Mouse (Mus musculus) cerebellum, adult 2 months (tissue): ENCODE data around the gene Pgs1. TPM values are rescaled to one million over a fixed set of nuclear protein-coding genes. Genes with fewer than 3 reads are reported as not detected.

Experiments
- DNase-seq, 2 experiments: peaks; one replicate each; pipeline ENCODE4 v3.0.0; 2021
- H3K27ac ChIP-seq: fragments of 200-500 bp; 2 replicates; pipeline ENCODE4 v1.5.1; 2012; ENCODE audit warnings: low read length, control low read depth, inconsistent platforms; ENCODE audit not compliant: insufficient read depth
- H3K27me3 ChIP-seq: fragments of 200-500 bp; 2 replicates; pipeline ENCODE4 v1.6.1; 2012; ENCODE audit warnings: inconsistent platforms, mild to moderate bottlenecking, low read length, moderate library complexity; ENCODE audit not compliant: control insufficient read depth, insufficient read depth
- H3K4me1 ChIP-seq: fragments of 200-500 bp; 2 replicates; pipeline ENCODE4 v1.6.1; 2011; ENCODE audit warnings: low read length; ENCODE audit not compliant: control insufficient read depth, insufficient read depth
- H3K4me3 ChIP-seq: fragments of 200-500 bp; replicated peaks from 2 replicates; pipeline ENCODE3; 2011; ENCODE audit warnings: mild to moderate bottlenecking, low read depth, low read length, control low read depth; ENCODE audit not compliant: insufficient read depth
- CTCF ChIP-seq: fragments of 200-500 bp; IDR thresholded peaks from 2 replicates; pipeline ENCODE4 v1.5.1; 2011; ENCODE audit warnings: low read depth, mild to moderate bottlenecking, control low read depth, low read length, moderate library complexity, borderline replicate concordance; ENCODE audit not compliant: insufficient read depth
- POLR2A ChIP-seq: fragments of 200-500 bp; IDR thresholded peaks from 2 replicates; pipeline ENCODE4 v1.6.1; 2011; ENCODE audit warnings: low read length, control low read depth, borderline replicate concordance; ENCODE audit not compliant: insufficient read depth
- WGBS: fragments of 180-500 bp; shearing (Covaris S2); methylation state at CpG from one replicate; pipeline ENCODE4 v1.1.7; 2018; 5-methylcytosine and 5-hydroxymethylcytosine counted together
- polyA plus RNA-seq: library from polyadenylated mRNA; depleted of rRNA; stranded (reverse); fragments of >200 nt; gene quantifications from 2 replicates; pipeline ENCODE4 v1.2.3, GENCODE M21; 2012

Pgs1 gene
- polyA plus RNA-seq, 1 experiment: 76.5 TPM

DNA sequence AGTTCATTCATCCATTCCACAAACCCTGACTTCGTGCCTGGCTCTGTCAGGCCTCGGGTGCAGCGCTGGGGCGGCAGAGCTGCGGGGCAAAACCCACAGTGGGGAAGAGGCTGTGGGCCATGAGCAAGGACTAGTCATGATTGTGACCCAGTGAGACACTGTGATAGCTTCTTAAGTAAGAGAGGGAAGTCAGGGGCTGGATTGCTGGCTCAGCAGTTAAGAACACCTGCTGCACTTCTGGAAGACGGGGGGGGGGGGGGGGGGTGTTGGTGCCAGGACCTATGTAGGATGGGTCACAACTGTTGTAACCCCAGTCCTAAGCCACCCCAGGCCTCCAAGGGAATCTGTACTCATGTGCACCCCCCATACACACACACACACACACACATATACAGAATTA lies 15.0 kb upstream of the Pgs1 start:
- no peaks in the 10 kb centered on the region for H3K27me3 ChIP-seq
- peaks cover 20% of the 10 kb centered on the region for H3K4me1 ChIP-seq
- no peak for DNase-seq
- H3K27ac ChIP-seq: no peak overlapping the region
- no peak for TF ChIP-seq CTCF
- TF ChIP-seq POLR2A: no peak
- 81% methylated on average over 6 of the region's 6 CpGs for WGBS
- no peak overlapping the region for H3K4me3 ChIP-seq

DNA sequence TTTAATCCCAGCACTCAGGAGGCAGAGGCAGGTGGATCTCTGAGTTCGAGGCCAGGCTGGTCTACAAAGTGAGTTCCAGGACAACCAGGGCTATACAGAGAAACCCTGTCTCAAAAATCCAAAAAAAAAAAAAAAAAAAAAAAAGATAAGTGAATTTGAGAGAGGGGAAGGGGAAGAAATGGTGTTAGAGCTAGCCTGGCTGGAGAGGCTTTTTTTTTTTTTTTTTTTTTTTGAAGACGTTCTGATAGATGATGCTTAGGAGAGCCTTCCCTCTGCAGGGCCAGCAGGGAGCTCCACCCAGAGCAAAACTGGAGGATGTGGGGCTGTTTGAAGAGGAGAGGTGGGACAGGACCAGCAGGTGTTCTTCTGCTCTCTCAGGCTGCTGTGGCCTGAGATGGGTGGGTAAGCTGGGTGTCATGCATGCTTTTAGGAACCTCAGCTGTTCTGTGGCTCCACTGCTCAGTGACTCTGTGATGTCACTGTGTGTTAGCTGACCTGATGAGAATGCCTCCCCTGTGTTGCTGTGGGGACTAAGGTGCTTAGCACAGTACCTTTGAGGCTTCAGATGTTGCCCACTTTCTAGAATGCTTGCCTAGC lies 14.3 kb upstream of the Pgs1 start:
- DNase-seq: no peak
- H3K27ac ChIP-seq: no peak overlapping the region
- TF ChIP-seq CTCF (no peak), POLR2A (no peak)
- H3K4me1 ChIP-seq: peaks cover 19% of the 10 kb centered on the region
- no peak overlapping the region for H3K4me3 ChIP-seq
- WGBS: 80% methylated on average over 2 of the region's 2 CpGs
- H3K27me3 ChIP-seq: no peaks in the 10 kb centered on the region

DNA sequence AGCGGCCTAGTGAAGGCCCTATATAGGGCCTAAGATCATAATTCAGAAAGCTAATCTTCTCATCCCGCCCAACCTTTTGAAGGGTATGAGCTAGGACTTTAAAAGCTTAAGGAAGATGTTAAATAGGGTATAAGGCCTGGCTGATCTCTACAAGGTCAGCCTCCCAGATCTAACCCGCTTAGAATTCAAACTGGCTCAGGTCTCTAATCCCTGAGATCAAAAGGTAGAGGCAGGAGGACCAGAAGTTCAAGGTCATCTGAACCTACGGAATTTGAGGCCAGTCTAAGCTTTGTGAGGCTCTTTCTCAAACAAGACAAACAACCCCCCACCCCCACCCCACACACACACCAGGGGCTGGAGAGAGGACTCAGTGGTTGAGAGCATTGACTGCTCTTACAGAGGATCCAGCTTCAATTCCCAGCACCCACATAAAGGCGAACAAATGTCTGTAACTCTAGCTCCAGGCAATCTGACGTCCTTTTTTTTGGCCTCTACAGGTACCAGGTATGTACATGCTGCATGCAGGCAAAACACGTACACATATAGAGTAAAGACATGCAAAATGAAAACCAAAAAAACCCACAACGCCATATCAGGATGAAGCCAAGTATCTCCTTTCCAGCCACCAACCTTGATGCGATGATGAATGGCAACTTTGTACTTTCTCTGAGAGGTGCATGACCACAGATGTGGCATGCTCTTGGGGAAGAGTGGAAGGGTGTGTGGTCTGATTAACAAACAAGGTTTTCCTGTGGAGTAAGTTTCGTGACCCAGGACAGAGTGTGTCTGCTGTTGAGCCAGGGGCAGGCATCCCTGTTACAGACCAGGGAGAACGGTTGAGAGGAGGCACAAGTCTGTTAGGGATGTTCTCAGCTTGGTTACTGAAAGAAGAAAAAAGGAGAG lies 13.2 kb upstream of the Pgs1 start:
- Histone ChIP-seq H3K27ac (no peak overlapping the region), H3K4me3 (no peak overlapping the region), H3K4me1 (peaks cover 9% of the 10 kb centered on the region), H3K27me3 (no peaks in the 10 kb centered on the region)
- WGBS: 91% methylated on average over 11 of the region's 11 CpGs
- no peak for TF ChIP-seq CTCF
- TF ChIP-seq POLR2A: no peak
- no peak for DNase-seq

DNA sequence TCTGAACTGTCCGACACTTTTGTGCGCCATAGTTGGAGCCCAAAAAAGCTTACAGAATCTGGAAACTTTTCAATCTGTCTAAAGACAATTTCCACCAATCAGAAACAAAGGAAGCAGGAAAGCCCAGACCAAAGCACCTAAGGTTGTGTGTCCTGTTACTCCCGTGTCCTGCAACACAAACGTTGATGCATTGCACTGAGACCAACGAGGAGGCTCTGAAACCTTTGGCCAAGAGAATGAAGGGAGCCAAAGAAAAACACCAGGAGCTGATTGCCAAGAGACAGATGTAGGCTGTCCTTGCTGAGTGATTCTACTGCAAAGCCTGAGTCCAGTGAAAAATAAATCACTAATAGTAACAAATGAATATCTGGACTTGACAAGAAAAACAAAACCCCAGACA lies 12.5 kb upstream of the Pgs1 start:
- Histone ChIP-seq H3K27me3 (no peaks in the 10 kb centered on the region), H3K4me1 (peaks cover 9% of the 10 kb centered on the region), H3K4me3 (no peak overlapping the region), H3K27ac (no peak overlapping the region)
- no peak for TF ChIP-seq POLR2A
- TF ChIP-seq CTCF: no peak
- WGBS: 47% methylated on average over 5 of the region's 5 CpGs
- no peak for DNase-seq

DNA sequence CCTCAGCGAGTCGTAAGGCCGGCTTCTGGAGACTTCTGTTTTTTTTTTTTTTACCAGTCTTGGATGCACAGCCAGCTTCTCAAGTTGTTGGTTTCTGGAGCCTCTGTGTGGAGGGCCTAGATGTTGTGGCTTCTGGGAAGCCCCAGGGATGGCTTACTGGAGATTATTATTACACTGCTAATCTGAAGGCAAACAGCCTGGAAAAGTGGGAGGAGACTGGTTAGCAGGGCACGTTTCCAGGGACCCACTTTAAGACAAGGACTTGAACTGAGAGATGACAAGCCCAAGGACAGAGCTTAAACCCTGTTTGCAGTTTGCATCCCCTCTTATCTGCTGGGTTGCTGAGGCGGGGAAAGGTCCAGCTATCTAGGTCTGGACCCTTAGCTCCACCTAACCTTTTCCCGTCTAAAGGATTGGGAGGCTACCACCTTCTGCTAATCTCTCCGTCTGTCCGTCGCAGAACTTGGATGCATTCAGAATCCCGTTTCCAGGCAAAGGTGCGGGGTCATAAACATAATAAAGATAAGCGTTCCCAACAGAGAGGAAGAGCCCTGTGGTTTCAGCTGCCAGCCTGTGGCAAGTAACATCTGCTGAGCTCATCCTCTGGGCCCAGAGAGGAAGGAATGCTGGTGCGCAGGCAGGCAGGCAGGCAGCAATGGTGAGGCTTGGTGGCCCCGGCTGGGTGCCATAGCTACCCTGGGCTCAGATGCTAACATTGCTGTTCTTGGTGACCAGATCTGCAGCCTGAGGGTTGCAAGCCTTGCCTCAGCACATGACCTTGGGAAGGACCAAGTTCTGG lies 11.6 kb upstream of the Pgs1 start:
- peaks cover 9% of the 10 kb centered on the region for H3K4me1 ChIP-seq
- TF ChIP-seq CTCF: no peak
- TF ChIP-seq POLR2A: no peak
- no peak for DNase-seq
- H3K27me3 ChIP-seq: no peaks in the 10 kb centered on the region
- no peak overlapping the region for H3K4me3 ChIP-seq
- H3K27ac ChIP-seq: no peak overlapping the region
- WGBS: 55% methylated on average over 14 of the region's 14 CpGs

DNA sequence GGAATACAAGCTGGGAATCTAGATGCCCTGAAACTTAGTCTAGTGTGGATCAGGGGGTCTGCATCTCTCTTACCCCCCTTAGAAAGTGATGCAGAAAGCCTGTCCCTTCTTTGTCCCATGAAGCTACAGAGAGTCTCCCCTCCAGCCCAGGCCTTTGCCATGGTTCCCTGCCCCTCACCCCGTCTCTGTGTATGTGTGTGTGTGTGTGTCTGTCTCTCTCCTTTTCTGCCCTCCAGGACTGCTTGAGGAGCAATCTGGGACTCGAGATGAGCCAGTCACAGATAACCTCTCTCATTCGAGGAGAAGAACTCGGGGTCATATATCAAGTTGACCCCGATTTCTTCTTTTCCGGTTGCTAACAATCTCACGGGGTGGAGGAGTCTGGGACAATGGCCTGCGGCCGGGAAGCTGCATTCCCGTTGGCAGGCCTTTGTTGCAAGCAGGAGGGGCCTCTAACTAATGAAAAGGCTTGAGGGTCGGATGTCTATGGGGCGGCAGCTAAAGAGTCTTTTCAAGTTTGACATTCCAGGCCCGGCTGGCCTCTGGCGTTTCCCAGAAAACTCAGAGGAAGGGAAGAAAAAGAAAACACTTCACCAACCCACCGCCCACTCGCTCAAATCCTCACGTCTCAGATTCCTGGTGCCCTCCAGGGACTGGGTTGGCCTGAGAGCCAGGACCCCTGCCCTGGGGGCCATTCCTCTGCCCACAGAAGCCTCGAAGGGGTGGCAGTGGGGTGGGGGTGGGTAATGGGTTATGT lies 10.7 kb upstream of the Pgs1 start:
- TF ChIP-seq CTCF: no peak
- TF ChIP-seq POLR2A: no peak
- WGBS: 53% methylated on average over 18 of the region's 18 CpGs
- Histone ChIP-seq H3K4me1 (peaks cover 9% of the 10 kb centered on the region), H3K27me3 (no peaks in the 10 kb centered on the region), H3K27ac (no peak overlapping the region), H3K4me3 (no peak overlapping the region)
- DNase-seq: no peak

DNA sequence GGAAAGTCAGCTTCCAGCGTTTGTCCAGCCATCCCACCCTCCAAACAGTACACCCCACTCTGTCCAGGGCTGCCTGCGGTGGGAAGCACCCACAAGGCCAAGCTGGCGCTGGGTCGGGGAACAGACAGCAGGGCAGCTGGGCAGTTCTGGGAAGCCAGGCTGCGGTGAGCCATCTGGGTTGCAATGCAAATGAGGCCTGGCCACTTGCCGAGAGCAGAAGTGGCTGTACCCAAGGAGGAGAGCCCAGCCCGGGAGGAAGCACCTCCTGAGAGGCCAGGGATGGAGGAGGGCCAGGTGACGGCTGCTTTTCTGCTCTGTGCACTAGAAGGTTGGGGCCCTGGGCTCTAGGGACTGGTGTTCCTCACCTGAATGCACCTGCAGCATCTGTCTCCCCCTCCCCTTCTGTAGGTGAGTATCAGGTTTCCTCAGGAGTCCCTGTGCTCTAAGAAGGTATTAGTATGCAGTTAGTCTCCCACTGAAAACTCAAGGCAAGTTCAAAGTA lies 10.0 kb upstream of the Pgs1 start:
- WGBS: 8% methylated on average over 8 of the region's 8 CpGs
- peaks cover 9% of the 10 kb centered on the region for H3K4me1 ChIP-seq
- H3K27me3 ChIP-seq: no peaks in the 10 kb centered on the region
- H3K27ac ChIP-seq: no peak overlapping the region
- DNase-seq: peak; percentile 59 to 72
- no peak for TF ChIP-seq CTCF
- no peak for TF ChIP-seq POLR2A
- H3K4me3 ChIP-seq: no peak overlapping the region
